Mouse (Mus musculus): ENCODE data around the gene Olfr975. TPM values are rescaled to one million over a fixed set of nuclear protein-coding genes. Genes with fewer than 3 reads are reported as not detected.

Gene Olfr975
- total RNA-seq (2023), result not detected

DNA sequence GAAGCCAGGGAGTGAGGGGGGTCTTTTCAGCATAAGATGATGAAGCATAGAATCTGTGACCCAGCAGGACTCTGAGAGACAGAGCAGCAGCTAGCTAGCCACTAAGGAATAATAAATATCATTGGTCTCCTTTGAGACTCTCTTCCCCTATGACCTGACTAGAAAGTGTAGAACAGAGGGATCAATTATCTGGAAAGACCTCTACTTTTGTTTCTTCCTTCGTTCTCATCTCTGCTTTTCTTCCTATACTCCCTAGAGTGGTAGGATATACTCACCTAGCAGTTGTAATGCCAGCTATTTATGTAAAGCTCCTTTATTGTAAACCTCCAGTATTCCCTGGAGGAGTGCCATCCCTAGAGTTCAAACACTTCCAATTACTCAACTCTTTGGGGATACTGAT is at the start of gene Olfr975:
Gene Olfr975 (minus strand): TSS at position 101 of the 400 bp plus-strand sequence.

DNA sequence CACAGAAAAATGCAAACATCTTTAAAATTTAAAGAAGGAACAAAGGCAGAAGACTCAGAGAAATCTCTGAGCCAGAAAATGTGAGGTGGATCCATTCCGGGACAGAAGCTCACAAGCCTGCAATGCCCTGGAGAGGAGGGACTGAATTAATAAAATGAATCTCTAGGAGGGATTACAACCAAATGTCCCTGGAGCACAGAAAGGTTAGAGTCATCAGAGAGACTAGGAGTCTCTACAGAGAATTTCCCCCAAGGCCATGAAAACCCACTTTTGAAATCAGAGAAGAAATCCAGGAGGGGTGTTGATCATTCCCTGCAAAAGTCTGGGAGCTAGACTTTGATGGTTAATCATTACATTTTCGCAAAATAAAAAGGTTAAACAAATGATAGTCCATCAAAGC is 40.0 kb upstream of the Olfr975 start, which contains the start of gene Olfr978:
Gene Olfr978 (plus strand): TSS at position 301 of the 400 bp plus-strand sequence.

DNA sequence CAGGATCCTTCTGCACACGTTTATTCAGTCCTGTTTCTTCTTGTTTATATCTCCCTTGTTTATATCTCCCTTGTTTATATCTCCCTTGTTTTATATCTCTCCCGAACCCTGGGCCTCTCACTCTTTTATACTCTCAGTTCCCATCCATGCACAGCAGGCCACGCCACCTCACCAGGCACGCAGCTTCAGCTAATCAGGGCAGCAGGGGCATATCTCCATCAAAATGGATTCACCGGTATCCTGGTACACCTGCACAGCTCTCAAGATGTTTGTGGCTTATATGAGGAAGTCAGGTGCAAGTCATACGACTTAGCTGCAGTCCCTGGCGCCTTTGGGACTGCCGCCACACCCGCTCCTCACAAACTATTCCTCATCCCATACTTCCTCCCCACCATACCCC is 9.2 kb upstream of the Olfr975 start, which contains the start of gene Olfr976:
Gene Olfr976 (minus strand): TSS at position 101 of the 400 bp plus-strand sequence.

DNA sequence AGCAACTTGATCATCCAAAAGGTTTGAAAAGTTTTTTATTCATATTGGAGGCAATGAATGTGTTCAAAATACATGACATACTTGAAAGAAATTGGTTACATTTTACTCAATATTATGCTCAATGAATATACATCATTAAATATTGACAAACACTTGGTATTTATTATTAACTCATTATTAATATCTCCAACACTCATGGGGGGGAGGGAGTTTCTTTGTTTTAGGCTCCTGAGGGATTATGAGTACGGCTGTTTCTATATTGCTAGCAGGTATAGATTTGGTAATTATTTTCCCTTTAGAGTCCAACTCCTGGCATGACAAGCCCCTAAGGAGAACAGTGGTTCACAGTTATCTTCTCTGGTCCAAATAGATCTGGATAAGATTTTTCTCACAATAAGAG is 14.6 kb downstream of the Olfr975 start, which contains the start of gene Olfr974:
Gene Olfr974 (plus strand): TSS at position 301 of the 400 bp plus-strand sequence.

DNA sequence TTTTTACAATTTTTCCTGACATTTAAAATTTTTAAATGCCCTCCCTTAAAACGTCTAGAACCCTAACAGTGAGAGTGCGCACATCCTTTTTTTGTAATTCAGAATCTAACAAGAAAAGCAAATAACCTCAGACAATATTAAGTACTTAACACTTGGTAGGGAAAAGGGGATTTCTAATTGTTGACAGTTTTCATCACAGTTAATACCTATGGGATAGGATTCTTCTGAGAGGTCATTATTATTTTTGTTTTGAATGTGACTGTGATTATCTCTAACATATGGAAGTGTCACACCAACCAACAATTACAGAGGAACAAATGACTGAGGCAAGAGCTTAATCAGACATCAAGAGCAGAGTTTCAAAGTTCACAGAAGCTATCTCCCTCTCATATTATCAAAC is 44.8 kb downstream of the Olfr975 start, which contains the start of gene Olfr229:
Gene Olfr229 (plus strand): TSS at position 301 of the 400 bp plus-strand sequence.

Other genes with a start within 250 kb of the Olfr975 start
- not detected for gene Olfr149, start 244.9 kb downstream of the Olfr975 start, total RNA-seq (2023)
- gene Olfr965, start 240.7 kb downstream of the Olfr975 start, total RNA-seq (2023), result not detected
- not detected for gene Olfr150, start 221.1 kb downstream of the Olfr975 start, total RNA-seq (2023)
- gene Olfr967, start 205.8 kb downstream of the Olfr975 start, total RNA-seq (2023), result not detected
- gene Olfr968, start 168.8 kb downstream of the Olfr975 start, total RNA-seq (2023), result not detected
- gene Olfr969, start 161.1 kb downstream of the Olfr975 start, total RNA-seq (2023), result not detected
- not detected for gene Olfr970, start 143.2 kb downstream of the Olfr975 start, total RNA-seq (2023)
- not detected for gene Olfr971, start 115.2 kb downstream of the Olfr975 start, total RNA-seq (2023)
- gene Olfr972, start 85.6 kb downstream of the Olfr975 start, total RNA-seq (2023), result not detected
- gene Olfr229, start 44.7 kb downstream of the Olfr975 start, total RNA-seq (2023), result not detected
- gene Olfr974, start 14.5 kb downstream of the Olfr975 start, total RNA-seq (2023), result not detected
- not detected for gene Olfr976, start 9.1 kb upstream of the Olfr975 start, total RNA-seq (2023)
- gene Olfr978, start 40.1 kb upstream of the Olfr975 start, total RNA-seq (2023), result not detected
- not detected for gene Olfr979, start 51.4 kb upstream of the Olfr975 start, total RNA-seq (2023)
- gene Olfr980, start 57.5 kb upstream of the Olfr975 start, total RNA-seq (2023), result not detected
- gene Olfr981, start 69.4 kb upstream of the Olfr975 start, total RNA-seq (2023), result not detected
- gene Olfr982, start 121.8 kb upstream of the Olfr975 start, total RNA-seq (2023), result not detected
- not detected for gene Olfr983, start 141.5 kb upstream of the Olfr975 start, total RNA-seq (2023)
- not detected for gene Olfr984, start 162.2 kb upstream of the Olfr975 start, total RNA-seq (2023)
- not detected for gene Olfr985, start 178.1 kb upstream of the Olfr975 start, total RNA-seq (2023)
- gene Tmem225, start 196.1 kb upstream of the Olfr975 start, total RNA-seq (2023), result not detected
- gene Olfr986, start 228.9 kb upstream of the Olfr975 start, total RNA-seq (2023), result not detected
- gene Zfp202, start 240.3 kb upstream of the Olfr975 start, total RNA-seq (2023), result 3.1 TPM

Measured in CD8-positive naive resting alpha-beta T cell, adult 57 days (primary cell).